Mouse (Mus musculus) thymus, postnatal 4 days (tissue): ENCODE results near the gene Tm4sf19.
A peak's percentile ranks its signal among the peaks of the same experiment; 100 is the strongest.

Source experiments
- DNase-seq: peaks from one replicate; pipeline ENCODE4 v3.0.0; 2021

Gene Tm4sf19

DNA sequence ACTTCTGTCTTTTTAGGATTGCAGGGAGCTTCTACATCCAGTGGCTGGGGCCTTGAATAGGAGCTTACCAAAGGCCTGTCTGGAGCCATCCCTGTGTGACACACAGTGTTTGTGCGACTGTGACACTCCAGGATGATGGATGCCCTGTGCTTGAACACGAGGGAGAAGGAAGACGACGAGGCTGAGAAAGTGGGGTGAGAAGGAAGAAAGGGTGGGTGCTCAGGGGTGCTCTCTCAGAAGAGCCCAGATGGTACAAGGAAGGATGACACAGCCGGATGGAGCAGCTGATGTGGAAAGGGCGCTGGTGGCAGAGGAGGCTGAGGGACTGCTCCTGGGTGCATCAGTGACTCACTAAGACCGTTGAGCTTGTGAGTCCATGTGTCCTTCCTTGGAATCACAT, at the start of gene Tm4sf19:
Gene Tm4sf19, plus strand, starts transcription at position 240 of the 400 bp plus-strand sequence.
- DNase-seq, result no peak

DNA sequence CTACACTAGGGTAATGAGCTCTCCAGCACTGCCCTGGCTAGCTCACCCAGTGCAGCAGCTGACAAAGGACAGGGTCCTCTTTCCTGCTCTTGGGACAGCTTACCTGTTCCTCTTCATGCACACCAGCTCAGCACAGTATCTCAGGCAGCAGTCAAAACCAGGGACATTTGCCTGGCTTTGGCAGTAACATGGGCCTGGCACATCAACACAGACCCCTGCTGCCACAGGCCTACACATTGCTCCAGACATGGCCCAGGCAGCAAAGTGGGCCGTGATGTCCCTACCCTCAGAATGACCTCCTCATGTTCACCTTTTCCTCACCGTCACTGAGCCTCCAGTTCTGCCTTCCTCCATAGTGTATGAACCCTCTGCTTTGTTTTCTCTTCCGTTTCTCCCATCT, 49.5 kb upstream of the Tm4sf19 start:
- DNase-seq, result no peak

DNA sequence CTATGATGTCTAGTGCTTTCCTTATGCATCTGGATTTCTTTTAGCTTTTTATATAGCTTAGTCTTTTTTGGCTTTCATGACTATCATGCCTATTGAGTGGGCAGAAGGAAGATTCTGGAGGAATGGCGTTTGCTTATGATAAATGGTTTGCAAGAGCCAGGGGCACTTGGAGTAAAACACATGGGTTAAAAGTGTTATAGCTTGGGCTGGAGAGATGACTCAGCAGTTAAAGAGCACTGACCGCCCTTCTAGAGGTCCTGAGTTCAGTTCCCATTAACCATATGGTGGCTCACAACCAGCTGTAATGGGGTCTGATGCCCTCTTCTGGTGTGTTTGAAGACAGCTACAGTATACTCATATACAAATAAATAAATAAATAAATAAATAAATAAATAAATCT, 36.8 kb upstream of the Tm4sf19 start:
- no peak for DNase-seq

DNA sequence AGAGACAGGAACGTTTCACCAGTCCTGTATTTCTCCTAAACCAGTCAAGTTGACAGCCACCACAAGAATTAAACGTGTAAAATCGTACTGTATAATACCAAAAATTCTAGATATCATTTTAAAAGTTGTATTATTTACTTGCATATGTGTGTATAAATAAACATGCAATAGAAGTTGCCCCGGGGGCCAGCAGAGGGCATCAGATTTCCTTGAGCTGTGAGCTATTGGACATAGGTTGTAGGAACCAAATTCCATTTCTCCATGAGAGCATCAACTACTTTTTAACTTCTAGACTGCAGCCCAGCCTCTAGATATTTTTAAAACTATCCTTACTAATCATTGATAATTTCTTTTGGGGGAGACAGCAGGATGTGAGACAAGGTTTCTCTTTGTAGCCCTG, 29.0 kb upstream of the Tm4sf19 start:
- DNase-seq, result peak; percentile 63

GRCm38 (mm10) chr16:32379575-32379974, 20.7 kb upstream of the Tm4sf19 start:
- no peak for DNase-seq

DNA sequence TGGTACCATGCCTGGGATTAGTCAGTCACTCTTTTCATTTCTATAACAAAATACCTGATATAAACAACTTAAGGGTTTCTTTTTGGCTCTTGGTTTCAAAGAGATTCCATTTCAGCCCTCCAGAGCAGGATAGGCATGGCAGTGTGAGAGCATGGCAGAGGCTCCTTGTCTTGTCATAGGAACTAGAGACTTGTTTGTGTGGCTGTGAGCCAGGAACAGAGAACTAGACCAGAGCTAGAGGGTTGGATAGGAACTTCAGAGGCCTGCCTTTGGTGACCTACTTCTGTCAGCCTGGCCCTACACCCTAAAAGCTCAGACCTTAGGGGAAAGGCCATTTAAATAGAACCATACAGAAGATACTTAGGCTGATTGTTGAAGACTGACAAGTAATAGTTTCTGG, 17.4 kb upstream of the Tm4sf19 start:
- no peak for DNase-seq

DNA sequence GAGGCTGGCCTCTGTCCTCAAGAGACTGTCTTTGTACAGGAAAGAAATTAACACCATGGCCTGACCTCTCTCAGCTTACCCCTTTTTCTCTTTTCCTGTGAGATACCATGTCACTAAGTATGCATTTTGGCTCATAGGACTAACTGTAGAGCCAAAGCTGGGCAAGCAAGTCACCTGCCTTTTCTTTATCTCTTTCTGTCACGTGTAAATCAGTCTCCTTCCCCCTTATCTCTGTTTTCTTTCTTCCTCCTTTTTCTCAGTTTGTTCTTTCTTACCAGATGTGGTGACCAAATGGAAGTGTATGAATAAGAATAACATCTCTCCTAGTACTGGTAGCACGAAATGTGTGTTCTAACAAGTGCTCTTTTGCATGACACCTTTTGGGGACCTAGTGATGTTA, 15.4 kb upstream of the Tm4sf19 start:
- DNase-seq, result no peak

- DNase-seq, result no peak
These were observed 13.5 kb upstream of the Tm4sf19 start for GRCm38 (mm10) chr16:32386826-32387225.

DNA sequence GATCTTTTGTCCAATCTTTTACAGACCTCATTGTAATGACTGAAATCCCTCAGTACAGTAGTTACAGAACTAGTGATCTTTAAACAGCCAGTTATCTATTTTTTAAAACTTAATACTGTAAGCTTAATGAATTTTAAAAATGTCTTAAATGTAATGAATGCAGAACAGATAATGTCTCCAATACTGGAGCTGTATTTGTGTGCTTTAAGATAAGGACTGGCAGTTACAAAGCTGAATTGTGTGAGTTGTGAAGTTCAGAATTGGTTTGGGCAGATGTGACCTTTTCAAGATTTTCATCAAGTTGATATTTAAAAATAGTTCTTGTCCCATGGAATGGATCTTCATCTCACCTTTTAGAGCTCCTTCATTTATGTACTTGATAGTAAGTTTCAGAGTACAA, 11.3 kb upstream of the Tm4sf19 start:
- no peak for DNase-seq

DNA sequence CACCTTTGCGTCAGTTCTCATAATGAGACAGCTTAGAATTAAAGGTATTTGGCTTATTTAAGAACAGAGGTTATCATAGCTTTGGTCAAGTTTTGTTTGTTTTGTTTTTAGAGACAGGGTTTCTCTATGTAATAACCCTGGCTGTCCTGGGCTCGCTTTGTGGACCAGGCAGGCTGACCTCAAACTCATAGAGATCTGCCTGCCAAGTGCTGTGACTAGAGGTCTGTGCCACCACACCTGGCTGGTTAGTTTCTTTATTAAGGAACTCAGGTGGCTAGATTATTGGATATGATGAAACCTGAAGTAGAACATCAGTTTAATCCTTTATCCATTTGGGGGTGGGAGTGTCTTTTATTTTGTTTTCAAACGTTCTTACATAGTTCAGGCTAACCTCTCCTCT, 10.5 kb upstream of the Tm4sf19 start:
- DNase-seq, result no peak

DNA sequence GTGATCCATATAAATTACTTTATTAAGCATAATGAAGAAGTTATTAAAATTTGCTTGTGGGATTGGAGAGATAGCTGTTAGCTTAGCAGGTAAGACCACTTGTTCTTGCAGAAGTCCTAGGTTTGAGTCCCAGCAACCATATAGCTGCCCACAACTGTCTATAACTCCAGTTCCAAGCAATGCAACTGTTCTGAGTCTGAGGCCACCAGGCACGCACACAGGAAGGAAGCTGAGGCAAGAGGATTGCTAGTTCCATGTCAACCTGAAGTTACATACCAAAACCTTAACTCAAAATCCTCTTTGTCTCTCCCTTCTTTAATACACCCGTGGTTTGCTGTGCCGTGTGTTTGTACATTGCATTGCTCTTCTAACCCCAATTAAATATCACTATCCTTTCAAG, 9.4 kb upstream of the Tm4sf19 start:
- no peak for DNase-seq

- DNase-seq, result no peak
These were observed 4.4 kb upstream of the Tm4sf19 start for GRCm38 (mm10) chr16:32395679-32396540.

DNA sequence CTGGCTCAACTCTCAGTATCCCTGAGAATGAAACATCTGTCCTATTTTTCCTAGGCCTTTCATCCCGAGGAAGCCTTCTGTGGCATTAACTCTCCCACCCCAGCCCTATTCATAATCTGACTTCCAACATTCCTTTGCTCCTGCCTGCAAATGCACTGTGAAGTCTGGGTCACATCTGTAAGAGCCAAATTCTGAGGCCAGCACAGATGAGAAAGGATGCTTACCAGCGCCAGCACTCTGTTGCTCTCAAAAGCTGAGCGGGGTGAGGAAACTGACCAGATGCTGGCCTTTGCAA, 3.8 kb upstream of the Tm4sf19 start:
- DNase-seq, result no peak

GRCm38 (mm10) chr16:32398206-32398605, 2.1 kb upstream of the Tm4sf19 start:
- DNase-seq, result no peak

GRCm38 (mm10) chr16:32401335-32401965, 1.1 kb downstream of the Tm4sf19 start:
- no peak for DNase-seq

GRCm38 (mm10) chr16:32402818-32403217, 2.5 kb downstream of the Tm4sf19 start:
- DNase-seq, result no peak

DNA sequence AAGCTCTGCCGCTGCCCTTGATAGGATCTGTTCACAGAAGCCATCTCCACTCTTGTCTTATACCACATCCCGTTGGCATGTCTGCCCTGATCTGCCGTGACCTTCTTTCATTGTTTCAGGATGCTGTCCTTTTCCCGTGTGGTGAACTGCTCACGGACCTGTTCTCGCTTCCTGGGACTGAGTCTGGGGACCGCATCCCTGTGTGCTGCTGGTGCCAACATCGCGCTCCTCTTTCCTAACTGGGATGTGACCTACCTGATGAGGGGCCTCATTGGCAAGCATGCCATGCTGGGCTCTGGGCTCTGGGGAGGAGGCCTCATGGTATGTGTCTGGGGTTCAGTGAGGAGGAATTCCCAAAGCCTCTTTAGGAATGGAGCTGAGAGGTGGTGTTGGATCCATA, 5.4 kb downstream of the Tm4sf19 start:
- DNase-seq, result no peak

GRCm38 (mm10) chr16:32406671-32407070, 6.4 kb downstream of the Tm4sf19 start:
- no peak for DNase-seq

GRCm38 (mm10) chr16:32407730-32408129, 7.4 kb downstream of the Tm4sf19 start:
- no peak for DNase-seq

GRCm38 (mm10) chr16:32417457-32417856, 17.2 kb downstream of the Tm4sf19 start:
- no peak for DNase-seq

DNA sequence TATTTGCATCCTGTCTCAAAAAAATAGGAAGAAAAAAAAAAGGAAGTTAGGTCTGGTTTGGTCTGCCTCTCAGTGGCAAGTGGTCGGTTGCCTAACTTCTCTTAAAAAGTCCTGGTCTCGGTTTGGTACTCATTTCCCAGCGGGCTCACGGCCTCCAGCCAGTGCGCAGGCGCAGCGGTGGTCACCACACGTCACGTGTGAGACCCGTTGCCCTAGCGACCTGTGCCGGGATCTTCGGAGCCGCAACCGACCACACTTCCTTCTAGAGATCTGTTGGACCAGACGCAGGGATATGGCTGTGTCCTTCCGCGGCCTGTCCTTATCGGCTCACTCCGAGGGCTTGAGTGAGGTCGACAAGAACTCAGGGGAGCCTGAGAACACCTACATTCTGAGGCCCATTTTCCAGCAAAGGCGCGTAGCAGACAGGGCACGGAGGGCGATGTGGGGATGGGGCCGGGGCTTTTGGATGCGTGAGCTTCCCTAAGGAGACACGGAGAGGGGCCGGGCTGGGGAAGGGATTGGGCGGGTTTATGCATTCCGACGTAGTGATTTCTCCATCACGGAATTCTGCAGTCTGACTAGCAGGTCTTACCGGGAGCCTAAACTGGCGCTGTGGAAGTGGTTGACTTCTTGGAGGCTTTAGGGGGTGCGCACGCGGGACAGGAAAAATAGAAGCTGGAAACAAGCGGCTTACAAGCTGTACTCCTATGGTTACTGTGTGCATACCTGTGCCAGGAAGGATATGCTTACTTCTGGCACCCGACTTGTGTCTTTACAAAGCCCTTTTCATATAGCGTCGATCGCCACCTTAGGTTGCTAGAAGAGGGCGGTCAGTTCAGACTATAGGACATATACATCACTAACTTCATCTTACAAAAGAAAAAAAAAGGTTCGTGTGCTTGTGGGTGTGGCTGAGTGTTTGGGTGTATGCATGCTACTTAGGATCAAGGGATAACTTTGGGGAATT, 19.5 kb downstream of the Tm4sf19 start, which contains the start of gene Tctex1d2:
Gene Tctex1d2, plus strand, starts transcription at position 186 of the 967 bp plus-strand sequence.
- DNase-seq, result peak; percentile 90

GRCm38 (mm10) chr16:32427506-32427905, 27.2 kb downstream of the Tm4sf19 start:
- DNase-seq, result no peak

GRCm38 (mm10) chr16:32430474-32431046, 30.3 kb downstream of the Tm4sf19 start, which contains the start of gene Pcyt1a:
TSS of gene Pcyt1a (plus strand) at chr16:32430921.
- DNase-seq, result peak; percentile 83
